Mouse (Mus musculus) T-helper 2 cell (primary cell): ENCODE measurements at regions not wholly inside any gene's neighbourhood (a gene's known extent, or its start where the extent isn't known, plus 50 kb on each side); places are given as distances from the start of the nearest gene placed in this dataset.

Experiments
- in situ Hi-C: fragments of 300-600 bp; cut with MboI, MseI; formaldehyde crosslinking; loops from one replicate; pipeline ENCODE4 v1.15.1; 2025; ENCODE audit warnings: high pct_unique_total_duplicates

- in situ Hi-C loops: no loop called here
Observed at GRCm38 (mm10) chr4:53386309-53386708, 53.9 kb upstream of the Slc44a1 start.

GRCm38 (mm10) chr4:53384761-53385160 is 55.5 kb upstream of the Slc44a1 start:
- in situ Hi-C loops: no loop called here

GRCm38 (mm10) chr4:53384104-53384503 is 56.1 kb upstream of the Slc44a1 start:
- in situ Hi-C loops: no loop called here

- in situ Hi-C loops: no loop called here
Observed at GRCm38 (mm10) chr4:53382012-53382411, 58.2 kb upstream of the Slc44a1 start.

GRCm38 (mm10) chr4:53379855-53380254 is 60.4 kb upstream of the Slc44a1 start:
- in situ Hi-C loops: no loop called here

GRCm38 (mm10) chr4:53376995-53377394 is 63.2 kb upstream of the Slc44a1 start:
- in situ Hi-C loops: no loop called here

GRCm38 (mm10) chr4:53356374-53356773 is 83.8 kb upstream of the Slc44a1 start:
- in situ Hi-C loops: no loop called here

GRCm38 (mm10) chr4:53354961-53355360 is 85.3 kb upstream of the Slc44a1 start:
- in situ Hi-C loops: no loop called here

- in situ Hi-C loops: no loop called here
Observed at GRCm38 (mm10) chr4:53353399-53354090, 86.7 kb upstream of the Slc44a1 start.

GRCm38 (mm10) chr4:53351104-53351607 is 89.1 kb upstream of the Slc44a1 start:
- in situ Hi-C loops: no loop called here

GRCm38 (mm10) chr4:53345346-53345745 is 94.9 kb upstream of the Slc44a1 start:
- in situ Hi-C loops: no loop called here

GRCm38 (mm10) chr4:53344546-53344945 is 95.7 kb upstream of the Slc44a1 start:
- in situ Hi-C loops: no loop called here

GRCm38 (mm10) chr4:53341181-53341580 is 99.0 kb upstream of the Slc44a1 start:
- in situ Hi-C loops: no loop called here

- in situ Hi-C loops: no loop called here
Observed at GRCm38 (mm10) chr4:53340021-53340667, 100.1 kb upstream of the Slc44a1 start.

GRCm38 (mm10) chr4:53339125-53340020 is 100.8 kb upstream of the Slc44a1 start:
- in situ Hi-C loops: loop anchor here (10.0 kb wide), 1 partner anchor 1685 kb away; no protein-coding TSS in a partner anchor

- in situ Hi-C loops: loop anchor here (10.0 kb wide), 1 partner anchor 1686 kb away; no protein-coding TSS in a partner anchor
Observed at GRCm38 (mm10) chr4:53338479-53338878, 101.7 kb upstream of the Slc44a1 start.

GRCm38 (mm10) chr4:53337784-53338183 is 102.4 kb upstream of the Slc44a1 start:
- in situ Hi-C loops: loop anchor here (10.0 kb wide), 1 partner anchor 1687 kb away; no protein-coding TSS in a partner anchor

- in situ Hi-C loops: no loop called here
Observed at GRCm38 (mm10) chr4:53327382-53328165, 112.6 kb upstream of the Slc44a1 start.

- in situ Hi-C loops: no loop called here
Observed at GRCm38 (mm10) chr4:53323838-53324237, 116.4 kb upstream of the Slc44a1 start.

GRCm38 (mm10) chr4:53323195-53323594 is 117.0 kb upstream of the Slc44a1 start:
- in situ Hi-C loops: no loop called here

GRCm38 (mm10) chr4:53322484-53322883 is 117.7 kb upstream of the Slc44a1 start:
- in situ Hi-C loops: no loop called here
